Mouse (Mus musculus): Measurements from ENCODE around the gene Epha2. TPM values are rescaled to one million over a fixed set of nuclear protein-coding genes. Genes with fewer than 3 reads are reported as not detected.

Epha2 gene
- 0.70 TPM for polyA plus RNA-seq (2014; fragmentation: Illumina TruSeq; extraction: RNeasy Lipid Tissue Mini Kit (QIAGEN cat#74804); ENCODE audit: low read depth, low replicate concordance)

GRCm38 (mm10) chr4:141301116-141301553, at the start of gene Epha2:
Gene Epha2 (plus strand): TSS chr4:141301240.

GRCm38 (mm10) chr4:141367997-141368791, 67.2 kb downstream of the Epha2 start, which contains the start of gene Fam131c:
Gene Fam131c (plus strand): TSS chr4:141368220.

Other genes with a start within 250 kb of the Epha2 start
- 1.5 TPM for gene Crocc, start 240.7 kb upstream of the Epha2 start, polyA plus RNA-seq (2014; fragmentation: Illumina TruSeq; extraction: RNeasy Lipid Tissue Mini Kit (QIAGEN cat#74804); ENCODE audit: low read depth, low replicate concordance)
- 7.5 TPM for gene Necap2, start 222.9 kb upstream of the Epha2 start, polyA plus RNA-seq (2014; fragmentation: Illumina TruSeq; extraction: RNeasy Lipid Tissue Mini Kit (QIAGEN cat#74804); ENCODE audit: low read depth, low replicate concordance)
- not detected for gene Spata21, start 212.9 kb upstream of the Epha2 start, polyA plus RNA-seq (2014; fragmentation: Illumina TruSeq; extraction: RNeasy Lipid Tissue Mini Kit (QIAGEN cat#74804); ENCODE audit: low read depth, low replicate concordance)
- gene Szrd1, start 161.5 kb upstream of the Epha2 start, polyA plus RNA-seq (2014; fragmentation: Illumina TruSeq; extraction: RNeasy Lipid Tissue Mini Kit (QIAGEN cat#74804); ENCODE audit: low read depth, low replicate concordance) = 28.2 TPM
- gene Fbxo42, start 153.3 kb upstream of the Epha2 start, polyA plus RNA-seq (2014; fragmentation: Illumina TruSeq; extraction: RNeasy Lipid Tissue Mini Kit (QIAGEN cat#74804); ENCODE audit: low read depth, low replicate concordance) = 7.3 TPM
- gene Rsg1, start 87.3 kb upstream of the Epha2 start, polyA plus RNA-seq (2014; fragmentation: Illumina TruSeq; extraction: RNeasy Lipid Tissue Mini Kit (QIAGEN cat#74804); ENCODE audit: low read depth, low replicate concordance) = 0.76 TPM
- gene Arhgef19, start 61.7 kb upstream of the Epha2 start, polyA plus RNA-seq (2014; fragmentation: Illumina TruSeq; extraction: RNeasy Lipid Tissue Mini Kit (QIAGEN cat#74804); ENCODE audit: low read depth, low replicate concordance) = 1.2 TPM
- not detected for gene Fam131c, start 67.0 kb downstream of the Epha2 start, polyA plus RNA-seq (2014; fragmentation: Illumina TruSeq; extraction: RNeasy Lipid Tissue Mini Kit (QIAGEN cat#74804); ENCODE audit: low read depth, low replicate concordance)
- not detected for gene Clcnka, start 97.5 kb downstream of the Epha2 start, polyA plus RNA-seq (2014; fragmentation: Illumina TruSeq; extraction: RNeasy Lipid Tissue Mini Kit (QIAGEN cat#74804); ENCODE audit: low read depth, low replicate concordance)
- not detected for gene Clcnkb, start 114.8 kb downstream of the Epha2 start, polyA plus RNA-seq (2014; fragmentation: Illumina TruSeq; extraction: RNeasy Lipid Tissue Mini Kit (QIAGEN cat#74804); ENCODE audit: low read depth, low replicate concordance)
- gene Hspb7, start 119.5 kb downstream of the Epha2 start, polyA plus RNA-seq (2014; fragmentation: Illumina TruSeq; extraction: RNeasy Lipid Tissue Mini Kit (QIAGEN cat#74804); ENCODE audit: low read depth, low replicate concordance) = not detected
- not detected for gene Srarp, start 134.9 kb downstream of the Epha2 start, polyA plus RNA-seq (2014; fragmentation: Illumina TruSeq; extraction: RNeasy Lipid Tissue Mini Kit (QIAGEN cat#74804); ENCODE audit: low read depth, low replicate concordance)
- gene Zbtb17, start 143.4 kb downstream of the Epha2 start, polyA plus RNA-seq (2014; fragmentation: Illumina TruSeq; extraction: RNeasy Lipid Tissue Mini Kit (QIAGEN cat#74804); ENCODE audit: low read depth, low replicate concordance) = not detected
- 9.1 TPM for gene Spen, start 237.4 kb downstream of the Epha2 start, polyA plus RNA-seq (2014; fragmentation: Illumina TruSeq; extraction: RNeasy Lipid Tissue Mini Kit (QIAGEN cat#74804); ENCODE audit: low read depth, low replicate concordance)

Data from adrenal gland, adult 10 weeks (tissue).